Mouse (Mus musculus) forebrain, embryonic 12.5 days (tissue): ENCODE results near the gene Sh3d19. TPM values are rescaled to one million over a fixed set of nuclear protein-coding genes. Genes with fewer than 3 reads are reported as not detected.

Experiments
- polyA plus RNA-seq: library from polyadenylated mRNA; unstranded; fragments of >200 nt; fragmentation: Nextera tagmentation; extraction: Ambion mirVana; gene quantifications from 2 replicates; pipeline ENCODE4 v1.2.1, GENCODE M21; 2016

Gene Sh3d19
- polyA plus RNA-seq, 1 experiment from 2014 or later, result 9.1 TPM

Other genes with a start within 250 kb of the Sh3d19 start
- gene Fam160a1, start 153.8 kb upstream of the Sh3d19 start, polyA plus RNA-seq, result 0.58 and 0.59 TPM in 2 replicates
- 0.13 and 0.20 TPM in 2 replicates for gene Glt28d2, start 83.6 kb upstream of the Sh3d19 start, polyA plus RNA-seq
- 0.57 and 1.2 TPM in 2 replicates for gene Gm37240, start 83.6 kb upstream of the Sh3d19 start, polyA plus RNA-seq
- gene Prss48, start 31.4 kb downstream of the Sh3d19 start, polyA plus RNA-seq, result not detected in 2 replicates
- gene Rps3a1, start 171.6 kb downstream of the Sh3d19 start, polyA plus RNA-seq, result 862 and 915 TPM in 2 replicates